10 mouse cellular contexts compared by ENCODE assay signal in the genomic region with DNA sequence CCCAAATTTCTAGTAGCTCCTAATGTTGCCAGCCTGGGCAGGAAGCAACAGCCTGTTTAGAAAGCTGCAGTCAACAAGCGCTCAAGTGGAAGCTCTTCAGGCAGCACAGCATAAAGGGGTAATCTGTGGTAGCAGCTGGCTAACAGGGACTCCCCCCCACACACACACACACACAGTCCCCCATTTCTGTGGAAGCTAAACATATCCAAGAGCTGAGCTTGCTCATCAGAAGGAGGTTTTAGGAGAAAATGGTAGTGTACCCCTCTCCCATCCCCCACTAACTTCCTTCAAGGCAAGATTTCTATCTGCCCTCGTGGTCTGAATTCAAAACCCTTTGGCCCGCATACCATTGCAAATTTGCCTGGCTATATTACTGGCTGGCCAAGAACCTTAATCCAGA. TPM values are rescaled to one million over a fixed set of nuclear protein-coding genes. Genes with fewer than 3 reads are reported as not detected.
A peak's percentile ranks its signal among the peaks of the same experiment; 100 is the strongest.
DNase-seq lines count a peak whose midpoint lies in the region; ATAC-seq and TF ChIP-seq lines count a peak whose summit lies in the region.
"Had no signal": no experiment of that assay in that cellular context is flagged by ENCODE, and none has a peak within 500 bp of the region (broad histone marks: within the 10 kb centered on the region; RNA-seq: fewer than 3 reads in every experiment).

No protein-coding gene starts in this region.

- no peaks in the 10 kb centered on the region for H3K27me3 ChIP-seq in heart, embryonic 14.5 days (ENCODE audit: control insufficient read depth, insufficient read depth, low read length)
- no peaks in the 10 kb centered on the region for H3K27me3 ChIP-seq in spleen, adult 2 months (ENCODE audit: control insufficient read depth, insufficient read depth, low read length)
- no peaks in the 10 kb centered on the region for H3K27me3 ChIP-seq in embryonic facial prominence, embryonic 14.5 days (replicated peaks; ENCODE audit: control insufficient read depth, insufficient read depth, low read length)
- no peaks in the 10 kb centered on the region for H3K27me3 ChIP-seq in small intestine, adult 2 months (ENCODE audit: control insufficient read depth, insufficient read depth, low read length)
- H3K27me3 ChIP-seq: midbrain, embryonic 13.5 days had no signal

- H3K4me1 ChIP-seq in heart, embryonic 14.5 days (ENCODE audit: control insufficient read depth in 2 of 2, insufficient read depth in 2 of 2, low read length in 2 of 2), result peaks cover 22 to 53% of the 10 kb centered on the region in 2 experiments
- peaks cover 25% of the 10 kb centered on the region for H3K4me1 ChIP-seq in spleen, adult 2 months (ENCODE audit: control insufficient read depth, insufficient read depth, insufficient read length)
- peaks cover 33% of the 10 kb centered on the region for H3K4me1 ChIP-seq in embryonic facial prominence, embryonic 14.5 days (ENCODE audit: control insufficient read depth, insufficient read depth, low read length)
- peaks cover 33% of the 10 kb centered on the region for H3K4me1 ChIP-seq in small intestine, adult 2 months (ENCODE audit: control insufficient read depth, insufficient read depth, insufficient read length, low read length)

- H3K9me3 ChIP-seq in heart, embryonic 14.5 days (ENCODE audit: control insufficient read depth, low read length), result no peaks in the 10 kb centered on the region
- no peaks in the 10 kb centered on the region for H3K9me3 ChIP-seq in embryonic facial prominence, embryonic 14.5 days (ENCODE audit: control insufficient read depth, low read length)
- H3K9me3 ChIP-seq: midbrain, embryonic 13.5 days had no signal

- no peak for TF ChIP-seq POLR2A in spleen, adult 2 months (IDR thresholded peaks at IDR 0.05; ENCODE audit: low read depth, low read length)
- no peak for TF ChIP-seq POLR2A in small intestine, adult 2 months (IDR thresholded peaks at IDR 0.05; ENCODE audit: low read depth, low read length)

- peaks cover 16% of the 10 kb centered on the region; the same call in 1 of the 2 replicates for H3K36me3 ChIP-seq in heart, embryonic 14.5 days (ENCODE audit: control insufficient read depth, insufficient read depth, low read length)
- H3K36me3 ChIP-seq in spleen, adult 2 months (ENCODE audit: control insufficient read depth, insufficient read depth, low read length), result no peaks in the 10 kb centered on the region; the same call in 1 of the 2 replicates
- H3K36me3 ChIP-seq in embryonic facial prominence, embryonic 14.5 days (ENCODE audit: control insufficient read depth, insufficient read depth, low read length), result 0 out of 2 replicates have a peak, but pooled peaks cover 4% of the 10 kb centered on the region
- H3K36me3 ChIP-seq in small intestine, adult 2 months (ENCODE audit: control insufficient read depth, insufficient read depth, low read length), result peaks cover 4% of the 10 kb centered on the region; the same call in 1 of the 2 replicates

- no peak for DNase-seq in heart, postnatal 4 days
- no peak for DNase-seq in spleen, adult 2 months (ENCODE audit: low read depth in 1 of 2, low spot score in 2 of 2)
- no peak for DNase-seq in spleen, postnatal 36 days (ENCODE audit: low spot score in 2 of 2)
- DNase-seq in embryonic facial prominence, embryonic 14.5 days (ENCODE audit: low spot score), result peak; percentile 22
- no peak for DNase-seq in adrenal gland, postnatal 14 days
- no peak for DNase-seq in urinary bladder, postnatal 4 days (ENCODE audit: low spot score in 2 of 2)
- DNase-seq: thymus, adult 18-20 months had no signal

- no peak overlapping the region for H3K4me2 ChIP-seq in heart, embryonic 14.5 days (ENCODE audit: low read length)
- no peak overlapping the region for H3K4me2 ChIP-seq in embryonic facial prominence, embryonic 14.5 days (ENCODE audit: low read depth, low read length)
- H3K4me2 ChIP-seq: midbrain, embryonic 13.5 days had no signal

- ATAC-seq in heart, embryonic 14.5 days (ENCODE audit: insufficient number of reproducible peaks, insufficient read depth, low FRiP score, low read depth), result no peak
- ATAC-seq in embryonic facial prominence, embryonic 14.5 days (ENCODE audit: low read depth), result no peak
- ATAC-seq: midbrain, embryonic 13.5 days had no signal

- peak overlapping the region; percentile 26; the same call in 1 of the 2 replicates for H3K9ac ChIP-seq in heart, embryonic 14.5 days (ENCODE audit: low read length)
- no peak overlapping the region for H3K9ac ChIP-seq in embryonic facial prominence, embryonic 14.5 days (ENCODE audit: low read depth, low read length)
- H3K9ac ChIP-seq: midbrain, embryonic 13.5 days had no signal

- WGBS in heart, embryonic 14.5 days, result 38% methylated on average over 3 of the region's 3 CpGs
- WGBS in spleen, adult 2 months, result 17% methylated on average over 3 of the region's 3 CpGs
- WGBS in embryonic facial prominence, embryonic 14.5 days, result 39% methylated on average over 3 of the region's 3 CpGs
- WGBS in small intestine, adult 2 months, result 27% methylated on average over 3 of the region's 3 CpGs

- H3K4me3 ChIP-seq in heart, embryonic 14.5 days (ENCODE audit: control insufficient read depth in 1 of 2, insufficient read depth in 1 of 2, low read depth in 1 of 2, low read length in 2 of 2), result no peak overlapping the region
- H3K4me3 ChIP-seq in spleen, adult 2 months (ENCODE audit: extremely low read depth, insufficient read depth, insufficient read length), result no peak overlapping the region
- H3K4me3 ChIP-seq in embryonic facial prominence, embryonic 14.5 days (ENCODE audit: low read depth, low read length), result no peak overlapping the region
- no peak overlapping the region for H3K4me3 ChIP-seq in small intestine, adult 2 months (ENCODE audit: low read depth, low read length)
- H3K4me3 ChIP-seq: midbrain, embryonic 13.5 days had no signal

- no peak for TF ChIP-seq CTCF in spleen, adult 2 months (IDR thresholded peaks at IDR 0.05; ENCODE audit: extremely low read depth, insufficient read depth, insufficient read length, insufficient replicate concordance)
- TF ChIP-seq CTCF in small intestine, adult 2 months (IDR thresholded peaks at IDR 0.05; ENCODE audit: extremely low read depth, insufficient read length, insufficient replicate concordance, low read depth, low read length), result no peak

- no peak overlapping the region for H3K27ac ChIP-seq in heart, embryonic 14.5 days (replicated peaks in 1 of 2; ENCODE audit: control insufficient read depth in 1 of 2, insufficient read depth in 1 of 2, low read depth in 2 of 2, low read length in 2 of 2)
- peak overlapping the region; percentile 68 for H3K27ac ChIP-seq in spleen, adult 2 months (ENCODE audit: insufficient read depth, low read length)
- H3K27ac ChIP-seq in embryonic facial prominence, embryonic 14.5 days (replicated peaks; ENCODE audit: low read depth, low read length), result 0 out of 2 replicates have a peak overlapping the region, but pooled peaks have one; percentile 25
- peak overlapping the region; percentile 54 for H3K27ac ChIP-seq in small intestine, adult 2 months (ENCODE audit: insufficient read depth, low read depth, low read length)
- H3K27ac ChIP-seq: midbrain, embryonic 13.5 days had no signal

RNA-seq across cellular contexts. Expression of a gene that starts 20.4 kb away (rescaled TPM):
- 3.3 and 3.4 TPM in 2 replicates for polyA plus RNA-seq in heart, embryonic 14.5 days (2014; fragmentation: Nextera tagmentation; extraction: Ambion mirVana)
- total RNA-seq in heart, postnatal 4 days (2021), result 10 to 100 TPM; 18.8 to 19.3 TPM
- polyA plus RNA-seq in spleen, adult 2 months (2012; rRNA removed), result 20.6 and 22.3 TPM in 2 replicates
- 3.6 and 3.9 TPM in 2 replicates for polyA plus RNA-seq in embryonic facial prominence, embryonic 14.5 days (2014; fragmentation: Nextera tagmentation; extraction: Ambion mirVana)
- 5.2 and 10.4 TPM in 2 replicates for polyA plus RNA-seq in small intestine, adult 2 months (2012; rRNA removed)
- total RNA-seq in adrenal gland, postnatal 14 days (2021), result 28.6 and 32.6 TPM in 2 replicates

Comparison
In these comparisons a context has a peak if more than half of its experiments do, and no peak if none do; other contexts are left out.
1. H3K27ac ChIP-seq: peak in spleen, adult 2 months (single experiment), embryonic facial prominence, embryonic 14.5 days (single experiment) and small intestine, adult 2 months (single experiment); none in heart, embryonic 14.5 days (0 of 2).